Mouse (Mus musculus): Measurements from ENCODE around the gene Mrps27.

DNA sequence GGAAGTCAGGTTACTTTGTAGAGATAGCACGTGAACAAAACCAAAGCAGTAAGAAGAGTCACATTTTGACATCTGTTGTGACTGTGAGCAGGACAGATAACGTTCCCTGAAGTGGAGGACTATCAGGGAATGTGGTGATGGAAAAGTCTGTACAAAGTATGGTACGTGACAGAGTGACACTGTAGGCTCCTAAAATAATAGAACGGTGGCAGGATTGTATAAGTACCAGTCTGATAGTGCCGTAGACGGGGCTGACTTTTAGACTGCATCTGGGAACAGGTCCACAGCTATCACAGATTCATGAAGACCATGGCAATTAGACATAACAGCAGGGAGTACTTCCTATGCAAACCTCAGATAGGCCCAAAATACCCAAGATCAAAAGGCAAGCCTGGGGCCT is 3.1 kb upstream of the Mrps27 start:
- TF ChIP-seq FLI1 (IDR thresholded peaks at IDR 0.05; ENCODE audit: low read length) (no peak), GATA1 (IDR thresholded peaks at IDR 0.05; ENCODE audit: borderline replicate concordance, low read length) (no peak)
